Mouse (Mus musculus) CH12.LX (cell line): ENCODE results near the gene Uqcr10.

Experiments
- RCOR1 ChIP-seq: conservative IDR thresholded peaks from 2 replicates; pipeline ENCODE4 v1.6.1; 2012; ENCODE audit warnings: low read depth, mild to moderate bottlenecking, inconsistent platforms, low read length, improper control_type of control experiment
- TBP ChIP-seq: conservative IDR thresholded peaks from 2 replicates; pipeline ENCODE4 v1.6.1; 2011; ENCODE audit warnings: low read depth, low read length, improper control_type of control experiment

DNA sequence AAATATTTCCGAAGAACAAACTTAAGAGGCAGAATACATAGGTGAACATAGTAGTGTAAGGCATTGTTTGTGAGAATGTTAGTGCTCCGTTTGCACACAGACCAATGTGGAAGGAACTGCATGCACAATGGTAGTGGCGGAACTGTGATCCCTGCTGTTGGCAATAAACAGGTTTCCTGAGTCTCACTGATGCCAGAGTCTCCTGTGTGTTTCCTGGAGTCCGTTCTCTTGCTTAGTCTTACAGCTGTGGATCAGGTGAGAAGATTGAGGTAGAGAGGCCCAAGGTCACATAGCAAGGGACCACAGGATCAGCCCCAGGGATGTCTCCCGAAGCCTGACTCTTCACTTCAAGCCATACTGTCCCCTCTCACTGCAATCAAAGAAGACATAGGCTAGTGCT is 18.6 kb downstream of the Uqcr10 start:
- no peak for TF ChIP-seq TBP
- no peak for TF ChIP-seq RCOR1
